Mouse (Mus musculus): ENCODE measurements at regions not wholly inside any gene's neighbourhood (a gene's known extent, or its start where the extent isn't known, plus 50 kb on each side); places are given as distances from the start of the nearest gene placed in this dataset.
"Not testable (repeated sequence)": the region's sequence is repeated elsewhere in the genome, so short reads cannot be mapped to it uniquely, and the experiment has no call there.

GRCm38 (mm10) chr8:54239106-54239505 lies 161.7 kb downstream of the Vegfc start:
- DNase-seq (ENCODE audit: low read depth, low spot score): not testable (repeated sequence)

DNA sequence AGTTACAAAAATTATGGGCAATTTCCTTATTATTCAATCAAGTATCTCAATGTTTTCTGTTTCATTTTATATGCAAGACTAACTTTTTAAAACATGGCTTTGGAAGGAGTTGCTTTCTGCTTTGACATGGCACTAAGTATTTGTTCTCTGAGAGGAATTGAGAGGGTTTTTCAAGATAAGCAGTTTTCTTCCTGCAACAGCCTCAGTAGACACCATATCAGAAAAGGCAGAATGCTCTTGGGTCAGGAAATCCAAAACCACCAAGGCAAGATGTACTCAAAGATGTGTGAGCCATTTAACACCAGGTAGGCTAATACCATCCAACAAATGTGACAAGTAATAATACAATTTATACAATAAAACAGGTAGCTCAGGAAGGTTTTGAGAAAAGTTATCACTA lies 178.0 kb downstream of the Vegfc start:
- DNase-seq (ENCODE audit: low read depth, low spot score): no peak

GRCm38 (mm10) chr8:54270110-54270509 lies 192.7 kb downstream of the Vegfc start:
- DNase-seq (ENCODE audit: low read depth, low spot score): no peak

- peak; percentile 42 for DNase-seq (ENCODE audit: low read depth, low spot score)
Observed at GRCm38 (mm10) chr8:54273080-54273479, 195.7 kb downstream of the Vegfc start.

DNA sequence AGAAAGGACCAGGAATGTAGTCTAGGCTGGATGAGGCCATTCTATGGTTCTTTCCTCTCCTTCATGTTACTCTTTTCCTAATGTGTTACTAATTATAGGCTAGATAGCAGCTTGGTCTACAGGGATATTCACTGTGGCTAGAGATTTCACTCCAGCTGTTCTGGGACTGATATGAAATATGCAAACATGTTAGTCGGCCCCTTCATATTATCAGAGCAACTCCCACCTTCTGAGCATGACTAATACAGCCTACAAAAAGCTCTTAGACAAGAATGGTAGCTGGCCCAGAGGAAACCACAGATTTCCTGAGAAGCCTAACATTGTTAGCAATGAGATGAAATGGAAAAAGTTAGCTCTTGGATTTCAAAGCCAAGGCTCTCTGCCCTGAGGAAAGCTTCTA lies 198.1 kb downstream of the Vegfc start:
- DNase-seq (ENCODE audit: low read depth, low spot score): peak; percentile 78
